Mouse (Mus musculus): ENCODE data around the gene Siglecg.
"Not testable (repeated sequence)": the region's sequence is repeated elsewhere in the genome, so short reads cannot be mapped to it uniquely, and the experiment has no call there.

Siglecg gene

GRCm38 (mm10) chr7:43408131-43408553, at the start of gene Siglecg:
Gene Siglecg (plus strand): TSS chr7:43408204.
- no peak for DNase-seq (ENCODE audit: low read depth)

GRCm38 (mm10) chr7:43358556-43358955, 49.4 kb upstream of the Siglecg start:
- DNase-seq (ENCODE audit: low read depth), result no peak

GRCm38 (mm10) chr7:43361442-43361841, 46.6 kb upstream of the Siglecg start:
- no peak for DNase-seq (ENCODE audit: low read depth)

- DNase-seq (ENCODE audit: low read depth), result no peak
Measured at GRCm38 (mm10) chr7:43362021-43362420, 46.0 kb upstream of the Siglecg start.

- no peak for DNase-seq (ENCODE audit: low read depth)
Measured at GRCm38 (mm10) chr7:43378226-43378625, 29.8 kb upstream of the Siglecg start.

GRCm38 (mm10) chr7:43392349-43393121, 15.5 kb upstream of the Siglecg start:
- no peak for DNase-seq (ENCODE audit: low read depth)

- no peak for DNase-seq (ENCODE audit: low read depth)
Measured at GRCm38 (mm10) chr7:43399501-43399900, 8.5 kb upstream of the Siglecg start.

- no peak for DNase-seq (ENCODE audit: low read depth)
Measured at GRCm38 (mm10) chr7:43402718-43403117, 5.3 kb upstream of the Siglecg start.

- DNase-seq (ENCODE audit: low read depth), result no peak
Measured at GRCm38 (mm10) chr7:43407573-43407972, 431 bp upstream of the Siglecg start.

GRCm38 (mm10) chr7:43409084-43409483, 1.1 kb downstream of the Siglecg start:
- no peak for DNase-seq (ENCODE audit: low read depth)

GRCm38 (mm10) chr7:43411724-43412123, 3.7 kb downstream of the Siglecg start:
- DNase-seq (ENCODE audit: low read depth), result not testable (repeated sequence)

- no peak for DNase-seq (ENCODE audit: low read depth)
Measured at GRCm38 (mm10) chr7:43417298-43417697, 9.3 kb downstream of the Siglecg start.

- DNase-seq (ENCODE audit: low read depth), result peak; percentile 51
Measured at GRCm38 (mm10) chr7:43422995-43423617, 15.1 kb downstream of the Siglecg start.

- DNase-seq (ENCODE audit: low read depth), result no peak
Measured at GRCm38 (mm10) chr7:43423991-43424625, 16.1 kb downstream of the Siglecg start.

- no peak for DNase-seq (ENCODE audit: low read depth)
Measured at GRCm38 (mm10) chr7:43427406-43427805, 19.4 kb downstream of the Siglecg start, which contains the start of gene Lim2. Gene Lim2 (plus strand): TSS chr7:43427670.

- DNase-seq (ENCODE audit: low read depth), result no peak
Measured at GRCm38 (mm10) chr7:43429500-43429899, 21.5 kb downstream of the Siglecg start.

- DNase-seq (ENCODE audit: low read depth), result no peak
Measured at GRCm38 (mm10) chr7:43432891-43433290, 24.9 kb downstream of the Siglecg start.

GRCm38 (mm10) chr7:43434676-43435075, 26.7 kb downstream of the Siglecg start:
- DNase-seq (ENCODE audit: low read depth), result no peak

GRCm38 (mm10) chr7:43436341-43437255, 28.6 kb downstream of the Siglecg start, which contains the start of gene Nkg7:
Gene Nkg7 (plus strand): TSS chr7:43437073.
- no peak for DNase-seq (ENCODE audit: low read depth)

- no peak for DNase-seq (ENCODE audit: low read depth)
Measured at GRCm38 (mm10) chr7:43438611-43439010, 30.6 kb downstream of the Siglecg start.

GRCm38 (mm10) chr7:43440482-43440881, 32.5 kb downstream of the Siglecg start, which contains the start of gene Cldnd2:
Gene Cldnd2 (plus strand): TSS chr7:43440782.
- no peak for DNase-seq (ENCODE audit: low read depth)

GRCm38 (mm10) chr7:43441071-43441470, 33.1 kb downstream of the Siglecg start:
- DNase-seq (ENCODE audit: low read depth), result no peak

All from c-Kit-positive CD71-positive TER-119-negative erythroid progenitor cells, embryonic 14.5 days (primary cell).